Mouse (Mus musculus): ENCODE measurements around the gene Il3. TPM values are rescaled to one million over a fixed set of nuclear protein-coding genes. Genes with fewer than 3 reads are reported as not detected.
"Not testable (repeated sequence)": the region's sequence is repeated elsewhere in the genome, so short reads cannot be mapped to it uniquely, and the experiment has no call there.

The Il3 gene
- not detected for total RNA-seq (2021)

DNA sequence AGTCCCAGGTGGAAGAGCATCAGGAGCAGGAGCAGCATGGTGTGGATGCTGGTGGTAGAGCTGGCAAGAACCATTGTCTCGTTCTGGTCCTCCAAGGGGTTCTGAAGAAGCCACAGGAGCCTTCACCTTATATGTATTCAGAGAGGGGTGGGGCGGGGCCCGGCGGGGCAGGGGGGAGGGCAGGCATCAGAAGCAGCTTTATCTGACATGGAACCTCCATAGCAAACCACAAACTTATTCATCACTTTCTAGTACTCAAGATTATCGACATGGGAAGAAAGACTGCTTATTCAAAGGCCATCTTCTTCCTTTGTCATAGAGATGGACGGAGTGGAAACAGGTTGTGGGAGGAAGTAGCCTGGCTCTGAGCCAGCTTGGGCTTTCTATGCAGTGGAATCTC lies at the start of gene Il3:
TSS of gene Il3 (minus strand) at position 101 of the 400 bp plus-strand sequence.
- DNase-seq = no peak

- no peak for DNase-seq
Measured at GRCm38 (mm10) chr11:54315336-54315735, 48.3 kb upstream of the Il3 start.

GRCm38 (mm10) chr11:54314740-54315139 lies 47.7 kb upstream of the Il3 start:
- no peak for DNase-seq

GRCm38 (mm10) chr11:54313391-54314360 lies 46.6 kb upstream of the Il3 start:
- DNase-seq = no peak

- DNase-seq = no peak
Measured at GRCm38 (mm10) chr11:54312603-54313002, 45.5 kb upstream of the Il3 start.

GRCm38 (mm10) chr11:54312021-54312420 lies 44.9 kb upstream of the Il3 start:
- peak in 1 of 2 experiments; percentile 65 for DNase-seq

- DNase-seq = no peak
Measured at GRCm38 (mm10) chr11:54310588-54310987, 43.5 kb upstream of the Il3 start.

DNA sequence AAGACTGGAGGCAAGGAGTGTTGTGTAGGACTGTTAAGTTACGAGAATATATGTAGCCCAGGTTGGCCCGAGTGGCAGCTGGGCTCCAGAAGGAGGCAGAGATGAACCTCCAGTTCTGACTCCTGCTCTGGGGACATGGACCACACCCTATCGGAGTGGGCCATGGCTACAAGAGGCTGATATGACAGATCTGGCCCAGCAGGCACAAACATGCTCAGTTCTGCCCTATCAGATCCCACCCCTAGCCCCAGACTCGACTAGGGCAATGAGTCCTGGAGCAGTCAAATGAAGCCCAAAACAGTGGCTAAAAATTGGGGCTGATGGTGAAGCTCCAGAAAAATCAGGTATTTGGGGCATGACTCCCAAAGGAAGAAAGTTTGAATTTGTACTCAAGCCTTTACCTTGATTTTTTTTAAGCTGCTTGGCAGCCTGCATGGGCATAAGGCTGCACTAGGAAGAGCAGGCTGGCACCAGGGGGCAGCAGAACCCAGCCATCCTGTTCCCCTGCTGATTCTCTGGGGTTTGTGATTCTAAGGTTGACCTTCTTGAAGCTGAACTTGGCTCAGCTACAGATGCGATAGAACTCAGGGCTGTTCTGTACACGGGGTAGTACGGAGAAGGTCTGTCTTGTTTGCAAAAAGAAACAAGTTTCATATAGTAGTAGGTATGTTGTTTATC lies 40.2 kb upstream of the Il3 start:
- DNase-seq = peak; percentile 53 to 64

DNA sequence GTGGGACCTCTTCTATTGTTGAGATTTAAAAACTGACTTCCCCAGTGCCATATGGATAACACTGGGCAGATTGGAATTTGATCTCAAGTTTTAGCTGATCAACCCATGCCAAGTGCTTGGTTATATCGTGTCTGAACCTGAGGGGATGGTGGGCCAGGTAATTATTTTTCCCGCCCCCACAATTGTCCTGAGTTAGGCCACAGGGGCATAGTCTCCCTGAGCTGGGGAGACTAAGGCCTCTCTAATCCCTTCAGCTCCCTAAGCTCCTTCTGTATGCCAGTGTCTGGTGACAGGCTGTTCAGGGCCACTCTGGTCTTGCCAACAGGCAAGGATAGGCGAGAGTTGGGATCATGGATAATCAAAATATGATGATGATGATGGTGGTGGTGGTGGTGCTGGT lies 38.3 kb upstream of the Il3 start:
- no peak for DNase-seq

DNA sequence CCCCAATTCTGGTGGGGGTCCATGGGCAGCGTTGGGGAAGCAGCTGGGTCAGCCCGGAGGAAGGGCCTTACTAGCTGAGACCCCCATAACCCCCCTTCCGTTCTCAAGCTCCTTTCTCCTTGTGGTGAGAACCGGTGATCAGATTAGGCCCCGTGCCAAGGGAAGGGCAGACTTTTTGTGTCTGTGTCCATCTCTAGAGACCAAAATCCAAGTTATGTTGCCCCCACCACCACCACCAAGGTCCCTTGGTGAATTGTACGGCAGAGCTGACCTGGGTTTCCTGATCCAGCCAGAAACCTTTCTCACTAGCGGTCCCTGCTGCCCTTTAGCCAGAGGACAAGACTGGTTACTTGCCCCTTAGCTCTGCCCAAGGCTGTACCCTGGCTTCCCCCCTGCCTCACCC lies 37.4 kb upstream of the Il3 start:
- DNase-seq = no peak

DNA sequence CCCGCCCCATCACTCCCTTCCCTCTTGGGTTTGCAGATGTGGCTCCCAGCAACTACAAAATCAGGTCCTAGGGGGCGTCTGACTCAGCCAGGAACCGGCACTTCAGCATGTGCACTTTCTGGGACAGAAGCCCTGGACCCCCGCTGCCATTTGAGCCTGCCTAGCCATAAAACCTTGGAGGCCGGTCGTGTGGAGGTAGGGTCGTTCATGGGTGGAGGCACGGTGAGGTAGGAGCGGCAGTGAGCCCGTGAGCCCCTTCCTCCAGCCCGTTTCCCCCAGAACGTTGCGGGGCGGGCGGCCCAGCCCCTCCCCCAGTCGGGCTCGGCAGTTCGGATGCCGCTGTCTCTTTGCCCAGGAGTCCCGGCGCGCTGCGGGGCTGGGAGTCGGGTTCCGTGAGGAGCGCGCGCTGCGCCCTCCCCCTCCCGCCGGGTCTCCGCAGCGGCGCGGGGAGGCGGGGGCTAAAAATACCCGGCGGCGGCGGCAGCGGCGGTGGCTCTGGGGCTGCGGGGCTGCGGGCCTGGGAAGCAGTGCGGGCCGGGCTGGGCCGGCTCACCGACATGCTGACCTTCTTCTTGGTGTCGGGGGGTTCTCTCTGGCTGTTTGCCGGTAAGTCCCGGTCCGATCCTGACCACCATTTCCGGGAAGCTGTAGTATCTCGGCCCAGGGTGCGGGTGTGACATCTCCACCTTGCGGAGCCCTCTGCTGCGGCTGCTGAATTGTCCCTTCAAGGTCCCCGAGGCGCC lies 36.8 kb upstream of the Il3 start, which contains the start of gene Acsl6:
TSS of gene Acsl6 (plus strand) at position 71 of the 743 bp plus-strand sequence.
- peak; percentile 58 to 62 for DNase-seq

DNA sequence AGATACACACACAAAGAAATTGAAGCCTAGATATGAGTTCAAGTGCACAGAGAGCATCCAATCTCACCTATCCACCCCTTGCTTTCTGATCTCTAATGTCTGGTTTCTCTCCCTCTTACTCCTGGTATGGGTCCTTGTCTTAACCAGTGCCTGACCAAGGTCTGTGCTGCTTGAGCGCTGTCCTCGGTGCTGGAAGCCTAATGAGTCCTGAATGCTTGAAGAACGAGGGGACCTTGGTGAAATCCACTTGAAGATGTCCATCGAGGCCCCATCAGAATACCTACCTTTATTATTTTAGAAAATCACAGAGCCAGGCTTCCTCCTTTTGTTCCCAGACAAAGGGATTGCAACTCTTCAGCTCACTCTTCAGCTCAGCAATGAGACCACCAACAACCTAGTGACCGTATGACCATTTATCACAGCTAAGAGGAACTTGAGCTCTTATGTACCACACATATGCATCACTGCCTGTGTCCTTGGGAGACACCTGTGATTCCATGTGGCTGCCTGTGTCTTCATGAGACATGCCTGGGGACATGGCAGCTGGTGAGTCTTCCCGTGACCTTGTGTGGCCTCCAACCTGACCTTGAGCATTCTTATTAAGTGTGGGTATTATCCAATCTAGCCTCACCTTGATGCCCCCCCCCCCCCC lies 36.1 kb upstream of the Il3 start:
- no peak for DNase-seq

DNA sequence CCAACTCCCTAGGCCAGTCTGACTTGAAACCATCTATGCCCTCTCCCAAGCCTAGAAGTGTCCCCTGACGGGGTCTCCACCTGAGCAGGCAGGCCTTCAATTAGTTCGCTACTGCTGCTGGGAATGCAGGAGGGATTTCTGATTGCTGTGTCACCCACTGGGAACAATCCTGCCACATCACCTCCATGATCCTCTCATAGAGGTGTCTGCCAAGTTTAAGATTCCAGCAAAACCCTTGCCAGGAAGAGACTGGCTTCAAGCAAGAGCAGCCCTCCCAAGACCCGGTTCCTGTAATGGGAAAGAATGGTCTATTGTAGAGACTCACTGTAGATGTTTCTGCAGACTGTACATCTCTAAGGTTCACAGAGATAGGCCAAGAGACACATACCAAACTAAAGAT lies 35.5 kb upstream of the Il3 start:
- DNase-seq = no peak

- no peak for DNase-seq
Measured at GRCm38 (mm10) chr11:54301994-54302393, 34.9 kb upstream of the Il3 start.

DNA sequence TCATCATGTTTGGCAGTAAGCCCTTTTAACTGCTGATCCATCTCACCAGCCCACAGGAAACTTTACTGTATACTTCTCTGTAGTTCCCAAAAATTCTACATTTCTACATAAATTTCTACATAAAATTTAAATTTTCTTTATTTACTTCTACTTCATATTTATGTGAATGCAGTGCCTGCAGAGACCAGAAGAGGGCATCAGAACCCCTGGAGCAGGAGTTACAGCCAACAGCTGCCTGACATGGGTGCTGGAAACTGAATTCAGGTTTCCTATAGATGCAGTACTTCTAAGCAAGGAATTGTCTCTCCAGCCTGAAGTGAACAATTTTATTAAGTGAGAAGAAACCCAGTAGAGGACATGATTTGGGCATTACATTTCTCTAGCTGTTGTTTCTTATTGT lies 31.7 kb upstream of the Il3 start:
- no peak for DNase-seq

- not testable (repeated sequence) for DNase-seq
Measured at GRCm38 (mm10) chr11:54297471-54297870, 30.4 kb upstream of the Il3 start.

DNA sequence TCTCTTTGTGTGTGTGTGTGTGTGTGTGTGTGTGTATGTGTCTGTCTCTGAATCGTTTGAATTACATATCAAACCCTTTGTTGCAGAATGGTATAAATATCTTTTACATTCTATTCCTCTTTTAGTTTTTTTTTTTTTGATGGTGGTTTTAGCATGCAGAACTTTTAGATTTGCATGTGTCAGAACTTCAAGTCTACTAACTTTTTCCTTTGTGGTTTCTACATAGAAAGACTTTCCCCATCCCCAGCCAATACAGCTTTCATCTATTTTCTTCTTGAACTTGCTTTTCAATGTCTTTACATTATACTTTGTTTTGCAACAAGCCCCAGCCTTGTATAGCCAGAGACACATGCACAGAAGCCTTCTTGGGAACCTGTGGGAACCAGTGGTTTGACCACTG lies 29.7 kb upstream of the Il3 start:
- no peak for DNase-seq

- DNase-seq = no peak
Measured at GRCm38 (mm10) chr11:54295971-54296370, 28.9 kb upstream of the Il3 start.

GRCm38 (mm10) chr11:54293980-54294807 lies 27.1 kb upstream of the Il3 start:
- DNase-seq = no peak

DNA sequence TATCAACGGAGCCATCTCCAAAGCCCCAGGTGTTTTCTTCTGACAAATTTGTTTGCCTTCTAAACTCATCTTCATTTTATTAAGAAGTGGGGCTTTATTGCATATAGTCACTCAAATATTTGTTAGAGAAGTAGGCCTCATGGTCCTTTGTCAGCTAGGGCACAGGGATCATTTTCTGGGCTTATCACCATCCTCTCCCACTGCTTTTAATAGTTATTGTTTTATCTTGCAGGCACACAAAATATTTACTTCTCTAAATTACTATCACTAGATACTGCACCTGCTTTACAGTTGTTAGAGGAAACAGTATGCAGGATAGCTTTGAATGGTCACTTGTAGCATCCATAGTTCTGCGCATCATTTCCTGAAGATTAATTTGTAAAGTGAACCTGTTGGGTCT lies 25.1 kb upstream of the Il3 start:
- no peak for DNase-seq

- DNase-seq = no peak
Measured at GRCm38 (mm10) chr11:54287821-54288453, 20.9 kb upstream of the Il3 start.

Data from layer of hippocampus, postnatal 36 days (tissue).